Mouse (Mus musculus): ENCODE measurements at regions not wholly inside any gene's neighbourhood (a gene's known extent, or its start where the extent isn't known, plus 50 kb on each side); places are given as distances from the start of the nearest gene placed in this dataset.
A peak's percentile ranks its signal among the peaks of the same experiment; 100 is the strongest.
"Not testable (repeated sequence)": the region's sequence is repeated elsewhere in the genome, so short reads cannot be mapped to it uniquely, and the experiment has no call there.

GRCm38 (mm10) chr10:23733679-23734078 lies 53.4 kb downstream of the Rps12 start:
- no peak for DNase-seq (ENCODE audit: low read depth)

GRCm38 (mm10) chr10:23725960-23726714 lies 60.9 kb downstream of the Rps12 start:
- not testable (repeated sequence) for DNase-seq (ENCODE audit: low read depth)

GRCm38 (mm10) chr10:23718124-23718523 lies 69.0 kb downstream of the Rps12 start:
- DNase-seq (ENCODE audit: low read depth) = no peak

- DNase-seq (ENCODE audit: low read depth) = no peak
Observed at GRCm38 (mm10) chr10:23715511-23715910, 71.6 kb downstream of the Rps12 start.

GRCm38 (mm10) chr10:23715101-23715500 lies 72.0 kb downstream of the Rps12 start:
- peak; percentile 11 for DNase-seq (ENCODE audit: low read depth)

- no peak for DNase-seq (ENCODE audit: low read depth)
Observed at GRCm38 (mm10) chr10:23712691-23713378, 74.2 kb downstream of the Rps12 start.

- peak; percentile 37 for DNase-seq (ENCODE audit: low read depth)
Observed at GRCm38 (mm10) chr10:23711416-23712171, 75.5 kb downstream of the Rps12 start.

GRCm38 (mm10) chr10:23710999-23711398 lies 76.1 kb downstream of the Rps12 start:
- no peak for DNase-seq (ENCODE audit: low read depth)

- no peak for DNase-seq (ENCODE audit: low read depth)
Observed at GRCm38 (mm10) chr10:23708261-23708660, 78.8 kb downstream of the Rps12 start.

- DNase-seq (ENCODE audit: low read depth) = no peak
Observed at GRCm38 (mm10) chr10:23707141-23707540, 79.9 kb downstream of the Rps12 start.

- DNase-seq (ENCODE audit: low read depth) = no peak
Observed at GRCm38 (mm10) chr10:23704048-23704447, 83.0 kb downstream of the Rps12 start.

GRCm38 (mm10) chr10:23691291-23691690 lies 95.8 kb downstream of the Rps12 start:
- no peak for DNase-seq (ENCODE audit: low read depth)

GRCm38 (mm10) chr10:23686969-23687368 lies 100.1 kb downstream of the Rps12 start:
- DNase-seq (ENCODE audit: low read depth) = peak; percentile 69

GRCm38 (mm10) chr10:23683078-23683477 lies 104.0 kb downstream of the Rps12 start:
- DNase-seq (ENCODE audit: low read depth) = peak; percentile 8

GRCm38 (mm10) chr10:23675911-23676310 lies 111.2 kb downstream of the Rps12 start:
- DNase-seq (ENCODE audit: low read depth) = no peak

- no peak for DNase-seq (ENCODE audit: low read depth)
Observed at GRCm38 (mm10) chr10:23674633-23675515, 112.2 kb downstream of the Rps12 start.

GRCm38 (mm10) chr10:23672296-23672695 lies 114.8 kb downstream of the Rps12 start:
- DNase-seq (ENCODE audit: low read depth) = no peak

- peak; percentile 44 for DNase-seq (ENCODE audit: low read depth)
Observed at GRCm38 (mm10) chr10:23671494-23671893, 115.6 kb downstream of the Rps12 start.

- not testable (repeated sequence) for DNase-seq (ENCODE audit: low read depth)
Observed at GRCm38 (mm10) chr10:23665916-23666315, 121.2 kb downstream of the Rps12 start.

GRCm38 (mm10) chr10:23626201-23626600 lies 160.9 kb downstream of the Rps12 start:
- peak; percentile 49 for DNase-seq (ENCODE audit: low read depth)

- DNase-seq (ENCODE audit: low read depth) = no peak
Observed at GRCm38 (mm10) chr10:23612030-23612429, 175.0 kb downstream of the Rps12 start.

GRCm38 (mm10) chr10:23611183-23611582 lies 175.9 kb downstream of the Rps12 start:
- DNase-seq (ENCODE audit: low read depth) = peak; percentile 85

All from NIH3T3 (cell line).